Mouse (Mus musculus) forebrain, embryonic 11.5 days (tissue): ENCODE results near the gene Slc35d1. TPM values are rescaled to one million over a fixed set of nuclear protein-coding genes. Genes with fewer than 3 reads are reported as not detected.

Experiments used
- ATAC-seq: fragments of 200-750 bp; cut with Nextera tagmentation; replicated peaks from 2 replicates; pipeline ENCODE4 v1.8.0; 2017; ENCODE audit warnings: moderate TSS enrichment; ENCODE audit not compliant: low FRiP score
- DNase-seq: peaks from one replicate; pipeline ENCODE4 v3.0.0-alpha.2; 2017; ENCODE audit warnings: low spot score
- H3K27ac ChIP-seq: fragments of 300-500 bp; sonication (generic); 2 replicates; pipeline ENCODE4 v1.5.1; 2014; ENCODE audit warnings: low read depth, low read length
- H3K27me3 ChIP-seq: fragments of 300-500 bp; sonication (generic); 2 replicates; pipeline ENCODE4 v1.6.1; 2014; ENCODE audit warnings: mild to moderate bottlenecking, low read length, mixed read lengths; ENCODE audit not compliant: control insufficient read depth, insufficient read depth
- H3K36me3 ChIP-seq: fragments of 300-500 bp; sonication (generic); 2 replicates; pipeline ENCODE4 v1.6.1; 2014; ENCODE audit warnings: mild to moderate bottlenecking, low read length, moderate library complexity, mixed read lengths; ENCODE audit not compliant: control insufficient read depth, insufficient read depth
- H3K4me1 ChIP-seq: fragments of 300-500 bp; sonication (generic); replicated peaks from 2 replicates; pipeline ENCODE4 v1.6.1; 2014; ENCODE audit warnings: low read length, mixed read lengths; ENCODE audit not compliant: control insufficient read depth, insufficient read depth
- H3K4me2 ChIP-seq: fragments of 300-500 bp; sonication (generic); 2 replicates; pipeline ENCODE4 v1.6.1; 2014; ENCODE audit warnings: low read depth, mild to moderate bottlenecking, low read length, moderate library complexity, mixed read lengths; ENCODE audit not compliant: severe bottlenecking
- H3K4me3 ChIP-seq: fragments of 300-500 bp; sonication (generic); 2 replicates; pipeline ENCODE4 v1.5.1; 2014; ENCODE audit warnings: low read depth, low read length
- H3K9ac ChIP-seq: fragments of 300-500 bp; sonication (generic); 2 replicates; pipeline ENCODE4 v1.6.1; 2014; ENCODE audit warnings: low read length
- H3K9me3 ChIP-seq: fragments of 300-500 bp; sonication (generic); 2 replicates; pipeline ENCODE4 v1.6.1; 2016; ENCODE audit warnings: low read length, mixed read lengths; ENCODE audit not compliant: control insufficient read depth
- WGBS: fragments of 180-500 bp; shearing (Covaris S2); extraction: QIAGEN DNeasy Blood & Tissue Kit; methylation state at CpG from one replicate; pipeline ENCODE4 v1.1.7; 2014; 5-methylcytosine and 5-hydroxymethylcytosine counted together
- polyA plus RNA-seq: library from polyadenylated mRNA; unstranded; fragments of >200 nt; fragmentation: Nextera tagmentation; extraction: Ambion mirVana; gene quantifications from 2 replicates; pipeline ENCODE4 v1.2.1, GENCODE M21; 2014

The Slc35d1 gene
- polyA plus RNA-seq, 1 experiment from 2014 or later = 11.8 TPM

DNA sequence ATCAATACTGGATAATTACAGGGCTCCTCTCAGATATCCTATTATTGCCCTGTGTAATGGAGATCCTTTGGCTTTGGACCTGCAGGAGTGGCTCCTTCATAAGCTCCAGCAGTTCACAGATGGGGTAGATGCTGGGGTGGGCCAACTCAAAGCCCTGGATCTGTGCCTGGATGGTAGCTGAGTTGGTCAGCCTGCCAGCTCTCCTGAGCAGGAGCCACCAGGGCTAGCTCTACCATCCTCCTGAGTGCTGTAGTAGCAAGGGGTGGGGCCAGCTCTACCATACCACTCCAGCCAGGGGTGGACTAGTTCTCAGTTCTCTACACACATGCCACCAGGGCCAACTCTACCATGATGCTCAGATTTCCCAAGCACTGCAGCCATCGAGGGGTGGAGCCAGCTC lies 14.9 kb downstream of the Slc35d1 start:
- DNase-seq (no peak), ATAC-seq (no peak)
- 91% methylated on average over 1 of the region's 1 CpGs for WGBS
- Histone ChIP-seq H3K36me3 (no peaks in the 10 kb centered on the region), H3K4me2 (no peak overlapping the region), H3K4me3 (no peak overlapping the region), H3K9ac (no peak overlapping the region), H3K27me3 (no peaks in the 10 kb centered on the region), H3K4me1 (no peaks in the 10 kb centered on the region), H3K27ac (no peak overlapping the region), H3K9me3 (no peaks in the 10 kb centered on the region)

DNA sequence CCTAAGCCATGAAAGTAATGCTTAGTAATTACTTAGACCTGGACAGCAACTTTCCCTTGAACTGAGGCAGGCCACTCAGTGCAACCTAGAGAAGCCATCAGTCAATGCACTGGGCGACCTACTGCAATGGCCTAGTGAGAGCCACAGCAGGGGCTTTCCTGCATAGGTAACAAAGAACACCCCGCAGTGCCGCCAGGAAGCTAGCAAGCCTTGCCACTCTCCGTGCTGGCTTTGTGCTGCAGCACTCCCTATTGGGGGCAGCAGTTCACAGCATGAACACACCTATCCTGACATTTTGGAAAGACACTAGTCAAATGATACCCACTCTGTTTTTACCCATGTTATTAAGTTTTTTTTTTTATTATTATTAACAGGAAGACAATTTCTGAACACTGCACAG lies 15.9 kb downstream of the Slc35d1 start:
- no peak overlapping the region for H3K27ac ChIP-seq
- no peaks in the 10 kb centered on the region for H3K9me3 ChIP-seq
- H3K36me3 ChIP-seq = no peaks in the 10 kb centered on the region
- no peak overlapping the region for H3K9ac ChIP-seq
- ATAC-seq = no peak
- H3K4me1 ChIP-seq = no peaks in the 10 kb centered on the region
- H3K4me2 ChIP-seq = no peak overlapping the region
- no peak for DNase-seq
- no peaks in the 10 kb centered on the region for H3K27me3 ChIP-seq
- 40% methylated on average over 4 of the region's 4 CpGs for WGBS
- no peak overlapping the region for H3K4me3 ChIP-seq

DNA sequence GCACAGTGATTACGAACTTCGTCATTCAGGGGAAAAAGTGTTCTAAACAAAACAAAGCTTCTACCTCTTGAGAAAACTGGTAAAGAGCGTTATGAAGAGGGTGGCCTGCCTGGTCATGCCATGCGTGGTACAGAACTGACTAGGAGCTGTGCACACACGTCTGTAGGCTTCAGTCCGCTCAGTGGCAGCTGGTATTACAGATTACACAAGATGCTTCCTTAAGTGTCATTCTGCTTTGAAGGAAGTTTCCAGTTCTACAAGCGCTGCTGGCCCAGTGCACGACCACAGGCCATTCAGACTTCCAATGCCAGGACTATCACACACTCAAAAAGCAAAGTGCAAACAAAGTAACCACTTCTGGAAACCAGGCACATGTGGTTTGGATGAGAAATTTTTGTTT lies 17.6 kb downstream of the Slc35d1 start:
- ATAC-seq (no peak), DNase-seq (no peak)
- Histone ChIP-seq H3K9me3 (no peaks in the 10 kb centered on the region; the same call in 1 of the 2 replicates), H3K36me3 (no peaks in the 10 kb centered on the region), H3K9ac (no peak overlapping the region), H3K27me3 (no peaks in the 10 kb centered on the region), H3K4me1 (no peaks in the 10 kb centered on the region), H3K27ac (no peak overlapping the region), H3K4me2 (no peak overlapping the region), H3K4me3 (no peak overlapping the region)
- 89% methylated on average over 8 of the region's 8 CpGs for WGBS

DNA sequence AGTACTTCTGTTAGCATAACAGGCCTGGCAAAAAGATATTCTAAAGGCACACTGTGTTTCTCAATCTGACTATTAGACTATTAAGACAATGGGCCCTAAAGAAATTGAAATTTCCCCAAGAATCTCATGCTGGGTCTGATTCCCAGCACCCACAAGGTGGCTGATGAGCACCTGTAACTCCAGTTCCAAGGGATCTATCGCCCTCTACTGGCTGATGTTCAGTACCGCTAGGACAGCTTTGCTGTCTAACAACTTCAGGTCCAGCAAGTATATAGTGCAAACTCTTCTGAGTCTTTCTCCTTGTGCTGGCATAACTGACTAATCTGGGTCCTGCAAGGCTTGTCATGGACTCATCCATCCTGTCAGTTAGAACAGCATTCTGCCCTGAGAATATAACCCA lies 22.5 kb downstream of the Slc35d1 start:
- DNase-seq (no peak), ATAC-seq (no peak)
- no peaks in the 10 kb centered on the region for H3K27me3 ChIP-seq
- no peak overlapping the region for H3K27ac ChIP-seq
- H3K9me3 ChIP-seq = no peaks in the 10 kb centered on the region; the same call in 1 of the 2 replicates
- no peak overlapping the region for H3K9ac ChIP-seq
- H3K36me3 ChIP-seq = no peaks in the 10 kb centered on the region; the same call in 1 of the 2 replicates
- H3K4me1 ChIP-seq = no peaks in the 10 kb centered on the region
- WGBS = 87% methylated on average over 2 of the region's 2 CpGs
- H3K4me3 ChIP-seq = no peak overlapping the region
- H3K4me2 ChIP-seq = no peak overlapping the region

DNA sequence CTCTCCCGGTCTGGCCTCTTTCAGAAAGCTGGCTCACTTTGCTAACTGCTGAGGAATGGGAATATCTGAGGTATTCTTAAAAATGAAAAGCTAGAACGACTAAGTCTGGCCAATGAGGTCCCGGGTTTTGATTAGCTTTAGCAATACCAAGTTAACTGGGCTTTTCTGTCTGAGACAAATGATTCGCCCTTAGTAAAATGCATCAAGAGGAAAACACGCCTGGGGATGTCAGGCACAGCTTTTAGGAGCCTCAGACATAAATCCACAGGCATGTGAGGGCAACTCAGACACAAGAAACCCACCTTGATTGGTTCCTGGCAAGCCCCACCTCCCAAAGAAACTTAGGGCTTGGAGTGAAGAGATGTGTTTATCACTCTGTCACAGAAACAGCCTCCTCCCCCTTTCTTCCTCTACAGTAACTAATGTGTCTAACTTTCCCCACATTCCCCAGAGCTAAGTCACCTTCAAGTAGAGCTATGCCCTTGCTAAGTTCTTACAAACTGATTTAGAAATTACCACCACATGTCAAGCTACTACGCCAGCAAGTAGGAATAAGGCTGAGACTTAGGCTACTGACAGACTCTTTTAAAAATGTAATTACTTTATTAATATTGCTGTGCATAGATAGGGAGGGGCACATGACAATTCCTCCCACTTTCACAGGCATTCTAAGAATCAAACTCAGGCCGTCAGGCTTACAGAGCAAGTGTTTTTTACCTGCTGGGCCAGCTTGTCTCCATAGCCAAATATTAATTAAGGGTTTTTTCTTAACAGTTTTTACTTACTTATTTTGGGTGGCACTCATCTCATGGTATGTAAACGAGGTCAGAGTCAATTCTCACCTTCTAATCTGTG lies 26.0 kb downstream of the Slc35d1 start:
- DNase-seq = no peak

DNA sequence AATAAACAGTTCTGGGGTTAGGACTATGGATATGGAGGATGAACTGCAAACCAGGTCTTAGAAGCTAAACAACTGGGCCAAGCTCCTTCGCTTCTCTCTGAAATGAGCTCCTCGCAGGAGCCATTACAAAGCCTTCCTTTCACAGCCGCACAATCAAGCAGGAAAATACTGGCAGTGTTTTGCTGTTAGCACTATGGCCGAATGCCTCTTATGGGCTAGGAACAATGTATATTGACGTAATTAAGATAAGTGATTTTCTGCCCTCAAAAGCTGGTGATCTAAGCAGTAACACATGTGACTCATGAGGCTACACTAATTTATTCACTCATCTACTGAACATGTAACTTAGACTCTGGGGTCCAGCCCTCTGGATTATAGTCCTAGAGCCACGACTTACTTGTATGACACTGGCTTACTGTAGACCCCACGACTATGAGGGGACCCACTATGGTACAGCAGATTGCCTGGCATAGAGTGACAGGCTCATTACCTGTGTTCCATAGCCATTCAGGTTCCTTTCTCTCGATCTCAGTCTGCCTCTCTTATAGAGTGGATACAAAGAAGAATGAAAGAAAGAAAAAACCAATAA lies 34.6 kb downstream of the Slc35d1 start:
- Histone ChIP-seq H3K4me2 (no peak overlapping the region), H3K36me3 (no peaks in the 10 kb centered on the region; the same call in 1 of the 2 replicates), H3K27ac (no peak overlapping the region), H3K4me1 (no peaks in the 10 kb centered on the region; the same call in 1 of the 2 replicates), H3K9me3 (no peaks in the 10 kb centered on the region), H3K4me3 (no peak overlapping the region), H3K9ac (no peak overlapping the region), H3K27me3 (no peaks in the 10 kb centered on the region)
- WGBS = 47% methylated on average over 8 of the region's 8 CpGs
- DNase-seq = no peak
- ATAC-seq = no peak

More for the DNA sequence above, 26.0 kb downstream of the Slc35d1 start:
- Histone ChIP-seq H3K36me3 (no peaks in the 10 kb centered on the region; the same call in 1 of the 2 replicates), H3K27me3 (no peaks in the 10 kb centered on the region), H3K9me3 (no peaks in the 10 kb centered on the region; the same call in 1 of the 2 replicates), H3K4me2 (no peak overlapping the region), H3K27ac (no peak overlapping the region), H3K4me1 (no peaks in the 10 kb centered on the region), H3K9ac (no peak overlapping the region), H3K4me3 (no peak overlapping the region)
- ATAC-seq = no peak
- WGBS = 88% methylated on average over 8 of the region's 8 CpGs

DNA sequence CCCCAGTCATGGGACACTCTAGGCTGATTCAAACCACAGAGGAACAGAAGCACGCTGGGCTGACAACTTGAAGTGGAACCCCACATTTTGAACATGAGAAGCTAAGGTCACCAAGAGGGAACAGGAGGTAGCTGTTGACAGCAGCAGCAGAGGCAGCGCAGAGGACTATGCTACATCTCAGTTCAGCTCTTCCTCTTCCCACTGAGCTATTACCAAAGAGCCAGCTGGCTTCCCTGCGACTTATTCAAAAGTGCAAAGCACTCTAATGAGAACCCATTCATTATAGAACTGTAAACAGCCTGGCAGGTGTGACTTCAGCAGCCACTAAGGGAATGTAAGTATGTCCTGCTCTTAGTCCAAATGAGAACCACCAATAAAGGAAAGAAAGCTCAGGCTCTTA lies 35.4 kb downstream of the Slc35d1 start:
- WGBS = 66% methylated on average over 3 of the region's 3 CpGs
- no peak for DNase-seq
- H3K4me3 ChIP-seq = no peak overlapping the region
- no peak overlapping the region for H3K27ac ChIP-seq
- H3K27me3 ChIP-seq = no peaks in the 10 kb centered on the region
- no peak overlapping the region for H3K4me2 ChIP-seq
- H3K36me3 ChIP-seq = no peaks in the 10 kb centered on the region
- ATAC-seq = no peak
- H3K9ac ChIP-seq = no peak overlapping the region
- H3K4me1 ChIP-seq = no peaks in the 10 kb centered on the region; the same call in 1 of the 2 replicates
- H3K9me3 ChIP-seq = no peaks in the 10 kb centered on the region

DNA sequence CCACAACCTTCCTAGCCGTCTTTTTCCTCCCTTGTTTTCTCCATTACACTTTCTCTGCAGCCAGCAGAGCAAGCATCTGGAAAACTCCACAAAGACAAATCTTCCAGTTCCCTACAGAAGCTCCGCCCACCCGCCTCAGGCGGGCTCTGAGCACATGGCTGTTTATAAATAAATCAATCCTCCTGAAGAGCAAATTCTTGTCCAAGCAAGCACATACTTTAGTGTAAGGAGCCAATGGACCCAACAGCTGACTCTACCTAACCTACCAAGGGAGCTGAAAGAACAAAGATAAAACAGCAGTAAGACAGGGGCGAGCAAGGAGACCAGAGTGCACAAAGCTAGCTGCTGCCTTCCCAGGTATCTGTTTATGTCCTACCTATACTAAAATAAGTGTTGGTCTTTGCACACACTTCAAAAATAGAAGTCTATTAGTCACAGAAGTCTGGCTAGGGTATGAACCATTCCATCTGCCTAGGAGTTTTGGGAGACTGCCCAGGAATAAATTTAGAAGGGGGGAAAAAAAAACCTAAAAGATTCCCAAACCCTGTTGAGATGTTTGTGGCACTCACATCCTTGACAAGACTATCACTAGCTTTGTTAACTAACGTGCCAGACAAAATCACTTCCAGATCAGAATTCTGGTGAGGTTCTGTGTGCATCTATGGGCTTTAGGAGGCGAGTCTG lies 36.2 kb downstream of the Slc35d1 start:
- H3K4me1 ChIP-seq = no peaks in the 10 kb centered on the region; the same call in 1 of the 2 replicates
- WGBS = 90% methylated on average over 7 of the region's 7 CpGs
- H3K27me3 ChIP-seq = no peaks in the 10 kb centered on the region
- DNase-seq (no peak), ATAC-seq (no peak)
- no peak overlapping the region for H3K4me3 ChIP-seq
- no peak overlapping the region for H3K9ac ChIP-seq
- no peaks in the 10 kb centered on the region for H3K36me3 ChIP-seq
- no peak overlapping the region for H3K4me2 ChIP-seq
- H3K27ac ChIP-seq = no peak overlapping the region
- H3K9me3 ChIP-seq = no peaks in the 10 kb centered on the region
